Mouse (Mus musculus) naive thymus-derived CD4-positive, alpha-beta T cell, adult 5 months (primary cell): Measurements from ENCODE around the gene Pdcd5. TPM values are rescaled to one million over a fixed set of nuclear protein-coding genes. Genes with fewer than 3 reads are reported as not detected.

Source experiments
- polyA plus RNA-seq: library from polyadenylated mRNA; unstranded; fragments of 100-300 nt; shearing (Covaris generic); gene quantifications from one replicate; pipeline ENCODE4 v1.2.1, GENCODE M21; 2017

Pdcd5 gene
- polyA plus RNA-seq = 103 TPM

DNA sequence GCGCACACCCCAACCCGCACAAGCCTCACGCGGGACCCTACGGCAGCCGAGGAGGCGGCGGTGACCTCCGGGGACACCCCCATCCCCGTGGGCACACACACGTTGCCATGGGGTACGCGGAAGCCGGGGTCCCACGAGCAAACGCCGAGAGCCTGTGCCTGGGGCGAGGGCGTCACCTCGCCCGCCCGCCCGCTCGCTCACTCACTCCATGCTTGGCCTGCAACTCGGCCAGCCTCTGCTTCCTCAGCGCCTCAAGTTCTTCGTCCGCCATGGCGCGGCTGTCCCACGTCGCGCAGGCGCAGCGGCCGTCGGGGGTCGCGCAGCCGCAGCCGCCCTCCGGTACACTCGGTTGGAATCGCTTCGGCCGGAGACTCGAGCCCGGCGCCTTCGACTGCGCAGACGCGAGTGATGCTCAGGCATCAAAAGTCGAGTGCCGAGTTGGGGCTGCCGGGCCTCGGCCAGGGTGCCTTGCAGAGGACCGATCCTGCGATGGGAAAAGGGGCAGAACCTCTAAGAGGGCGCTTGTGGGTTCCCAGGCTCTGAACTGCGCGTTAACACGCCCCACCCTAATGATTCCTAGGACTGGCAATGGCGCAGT is at the start of gene Pdcd5:
TSS of gene Pdcd5 (minus strand) at position 421 of the 598 bp plus-strand sequence.

Other genes with a start within 250 kb of the Pdcd5 start
- gene Slc7a9, start 198.7 kb downstream of the Pdcd5 start, polyA plus RNA-seq = not detected
- gene Tdrd12, start 109.8 kb downstream of the Pdcd5 start, polyA plus RNA-seq = not detected
- gene Nudt19, start 91.2 kb downstream of the Pdcd5 start, polyA plus RNA-seq = 20.7 TPM
- gene Rgs9bp, start 61.9 kb downstream of the Pdcd5 start, polyA plus RNA-seq = not detected
- 38.1 TPM for gene Ankrd27, start 61.3 kb downstream of the Pdcd5 start, polyA plus RNA-seq
- 25.1 TPM for gene Dpy19l3, start 106.9 kb upstream of the Pdcd5 start, polyA plus RNA-seq
- gene Zfp507, start 155.5 kb upstream of the Pdcd5 start, polyA plus RNA-seq = 34.3 TPM